Mouse (Mus musculus): ENCODE results near the gene C1s2. TPM values are rescaled to one million over a fixed set of nuclear protein-coding genes. Genes with fewer than 3 reads are reported as not detected.
"Not testable (repeated sequence)": the region's sequence is repeated elsewhere in the genome, so short reads cannot be mapped to it uniquely, and the experiment has no call there.

C1s2 gene
- polyA plus RNA-seq, 1 experiment: 0.29 TPM

DNA sequence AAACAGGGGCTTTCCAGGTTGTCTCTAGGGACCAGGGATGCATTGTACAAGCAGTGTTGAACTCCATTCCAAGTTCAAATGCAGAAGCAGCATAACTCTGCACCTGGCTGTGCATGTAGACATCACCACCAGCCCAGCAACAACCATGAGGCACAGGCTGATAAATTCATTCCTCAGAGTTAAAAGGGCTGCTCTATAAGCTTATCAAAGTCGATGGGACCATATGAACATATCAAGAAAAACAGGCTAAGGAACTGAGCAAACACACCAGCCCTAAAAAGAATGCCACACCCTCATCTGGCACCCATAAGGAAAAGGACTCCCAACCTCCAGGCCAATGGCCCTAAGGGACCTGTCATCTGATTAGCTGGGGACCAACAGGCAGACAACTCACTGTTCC is 10.5 kb upstream of the C1s2 start:
- no peak for TF ChIP-seq CTCF (IDR thresholded peaks at IDR 0.05; ENCODE audit: extremely low read depth, insufficient read depth, low read length)
- no peak for TF ChIP-seq POLR2A (IDR thresholded peaks at IDR 0.05; ENCODE audit: extremely low read depth, insufficient read depth, low read length)
- Histone ChIP-seq H3K27ac (ENCODE audit: insufficient read depth, low read length) (no peak overlapping the region), H3K4me3 (ENCODE audit: insufficient read depth, low read length) (no peak overlapping the region), H3K4me1 (ENCODE audit: control insufficient read depth, insufficient read depth, low read length) (no peaks in the 10 kb centered on the region)

DNA sequence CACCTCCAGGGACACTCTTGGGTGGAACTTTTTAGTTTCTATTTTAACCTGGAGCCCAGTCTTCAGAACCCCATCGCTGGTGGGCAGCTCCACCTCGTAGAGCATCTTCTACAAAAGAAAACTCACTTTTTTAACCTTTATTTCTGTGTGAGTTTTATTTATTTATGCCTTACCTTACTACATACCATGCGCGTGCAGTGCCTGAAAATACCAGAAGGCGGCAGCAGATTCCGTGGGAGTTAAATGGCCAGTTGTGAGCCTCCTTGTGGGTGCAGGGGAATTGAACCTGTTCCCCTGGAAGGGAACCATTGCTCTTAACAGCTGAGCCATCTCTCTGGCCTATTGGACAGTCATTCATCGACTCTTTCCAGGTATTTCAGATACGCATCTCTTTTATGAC is 5.1 kb upstream of the C1s2 start:
- no peak overlapping the region for H3K27ac ChIP-seq (ENCODE audit: insufficient read depth, low read length)
- no peaks in the 10 kb centered on the region for H3K4me1 ChIP-seq (ENCODE audit: control insufficient read depth, insufficient read depth, low read length)
- no peak overlapping the region for H3K4me3 ChIP-seq (ENCODE audit: insufficient read depth, low read length)
- peak; percentile 53 for TF ChIP-seq CTCF (IDR thresholded peaks at IDR 0.05; ENCODE audit: extremely low read depth, insufficient read depth, low read length)
- no peak for TF ChIP-seq POLR2A (IDR thresholded peaks at IDR 0.05; ENCODE audit: extremely low read depth, insufficient read depth, low read length)

- no peak for TF ChIP-seq POLR2A (IDR thresholded peaks at IDR 0.05; ENCODE audit: extremely low read depth, insufficient read depth, low read length)
- TF ChIP-seq CTCF (IDR thresholded peaks at IDR 0.05; ENCODE audit: extremely low read depth, insufficient read depth, low read length): no peak
- Histone ChIP-seq H3K4me3 (ENCODE audit: insufficient read depth, low read length) (no peak overlapping the region), H3K27ac (ENCODE audit: insufficient read depth, low read length) (no peak overlapping the region), H3K4me1 (ENCODE audit: control insufficient read depth, insufficient read depth, low read length) (no peaks in the 10 kb centered on the region)
These were observed 4.2 kb upstream of the C1s2 start for GRCm38 (mm10) chr6:124640041-124640440.

DNA sequence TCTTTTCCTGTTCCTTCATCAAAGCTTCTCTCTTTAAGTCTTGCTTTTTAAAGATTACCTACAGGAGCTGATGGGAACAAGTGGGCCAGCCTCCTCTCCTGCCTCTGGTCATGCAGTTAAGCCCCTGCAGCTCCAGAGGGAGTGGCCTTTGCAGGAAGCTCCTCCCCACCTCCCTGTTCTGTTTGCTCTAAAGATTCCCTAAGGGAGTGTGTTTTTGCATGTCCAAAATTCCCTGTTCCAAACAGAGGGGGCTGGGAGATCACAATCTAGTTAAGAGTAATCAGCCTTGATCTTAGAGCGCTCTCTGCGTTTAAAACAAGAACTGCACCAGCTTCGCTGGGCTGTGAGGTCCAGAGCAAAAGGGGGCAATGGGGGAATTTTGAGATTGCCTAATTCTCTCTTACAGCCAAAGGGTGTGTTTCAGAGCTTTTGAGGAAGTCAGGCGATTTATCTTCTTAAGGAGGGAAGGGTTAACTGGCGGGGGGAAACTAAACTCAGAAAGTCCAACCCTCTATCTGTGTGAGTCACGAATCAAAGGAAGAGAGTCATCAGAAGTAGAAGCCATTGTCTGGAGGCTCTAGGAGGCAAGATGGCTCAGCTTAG is 1.1 kb upstream of the C1s2 start:
- not testable (repeated sequence) for H3K27ac ChIP-seq (ENCODE audit: insufficient read depth, low read length); H3K4me3 ChIP-seq (ENCODE audit: insufficient read depth, low read length); H3K4me1 ChIP-seq (ENCODE audit: control insufficient read depth, insufficient read depth, low read length)

DNA sequence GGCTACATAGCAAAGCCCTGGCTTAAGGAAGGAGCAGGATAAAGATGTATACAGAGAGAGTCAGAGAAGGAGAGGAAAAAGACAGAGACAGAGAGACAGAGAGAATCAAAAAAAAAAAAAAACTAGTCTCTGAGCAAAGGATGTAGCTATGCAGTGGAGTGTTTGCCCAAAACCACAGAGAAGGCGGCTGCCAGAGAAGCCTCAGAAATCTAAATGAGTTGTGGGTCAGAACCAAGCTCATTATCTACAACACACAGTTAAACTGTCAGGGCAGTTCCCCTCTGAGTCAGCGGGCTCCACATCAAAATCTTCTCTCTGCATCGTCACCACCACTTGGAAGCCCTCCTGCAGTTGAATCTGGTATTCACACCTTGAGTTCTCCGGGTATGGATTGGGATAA is 5.1 kb downstream of the C1s2 start:
- H3K4me1 ChIP-seq (ENCODE audit: control insufficient read depth, insufficient read depth, low read length): no peaks in the 10 kb centered on the region
- TF ChIP-seq POLR2A (IDR thresholded peaks at IDR 0.05; ENCODE audit: extremely low read depth, insufficient read depth, low read length) (no peak), CTCF (IDR thresholded peaks at IDR 0.05; ENCODE audit: extremely low read depth, insufficient read depth, low read length) (no peak)
- H3K27ac ChIP-seq (ENCODE audit: insufficient read depth, low read length): no peak overlapping the region
- H3K4me3 ChIP-seq (ENCODE audit: insufficient read depth, low read length): no peak overlapping the region

GRCm38 (mm10) chr6:124626184-124626583 is 9.7 kb downstream of the C1s2 start:
- H3K27ac ChIP-seq (ENCODE audit: insufficient read depth, low read length); H3K4me3 ChIP-seq (ENCODE audit: insufficient read depth, low read length); H3K4me1 ChIP-seq (ENCODE audit: control insufficient read depth, insufficient read depth, low read length): not testable (repeated sequence)

- H3K4me1 ChIP-seq (ENCODE audit: control insufficient read depth, insufficient read depth, low read length): no peaks in the 10 kb centered on the region
- no peak overlapping the region for H3K27ac ChIP-seq (ENCODE audit: insufficient read depth, low read length)
- no peak overlapping the region for H3K4me3 ChIP-seq (ENCODE audit: insufficient read depth, low read length)
- no peak for TF ChIP-seq POLR2A (IDR thresholded peaks at IDR 0.05; ENCODE audit: extremely low read depth, insufficient read depth, low read length)
These were observed 10.3 kb downstream of the C1s2 start for GRCm38 (mm10) chr6:124625612-124626011.

DNA sequence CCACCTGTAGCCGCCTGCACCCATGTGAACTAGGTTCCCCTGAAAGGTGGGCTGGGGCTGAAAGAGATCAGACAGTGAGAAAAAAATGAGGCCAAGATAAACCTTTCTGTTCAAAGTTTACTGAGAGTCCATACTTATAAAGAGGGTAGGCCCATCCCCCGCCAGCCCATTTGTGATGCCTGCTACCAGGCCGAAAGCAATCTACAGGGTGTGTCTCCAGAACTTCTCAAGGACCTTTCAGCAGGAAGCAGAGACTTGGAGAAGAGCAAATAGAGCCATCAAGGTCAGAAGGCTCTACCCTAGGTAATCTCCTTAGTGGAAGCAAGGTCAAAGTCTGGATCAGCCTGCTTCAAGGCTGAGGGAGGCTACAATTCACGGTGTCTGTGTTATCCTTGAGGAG is 33.9 kb downstream of the C1s2 start:
- Histone ChIP-seq H3K4me3 (ENCODE audit: insufficient read depth, low read length) (no peak overlapping the region), H3K4me1 (ENCODE audit: control insufficient read depth, insufficient read depth, low read length) (no peaks in the 10 kb centered on the region), H3K27ac (ENCODE audit: insufficient read depth, low read length) (no peak overlapping the region)
- TF ChIP-seq POLR2A (IDR thresholded peaks at IDR 0.05; ENCODE audit: extremely low read depth, insufficient read depth, low read length): no peak
- TF ChIP-seq CTCF (IDR thresholded peaks at IDR 0.05; ENCODE audit: extremely low read depth, insufficient read depth, low read length): no peak

DNA sequence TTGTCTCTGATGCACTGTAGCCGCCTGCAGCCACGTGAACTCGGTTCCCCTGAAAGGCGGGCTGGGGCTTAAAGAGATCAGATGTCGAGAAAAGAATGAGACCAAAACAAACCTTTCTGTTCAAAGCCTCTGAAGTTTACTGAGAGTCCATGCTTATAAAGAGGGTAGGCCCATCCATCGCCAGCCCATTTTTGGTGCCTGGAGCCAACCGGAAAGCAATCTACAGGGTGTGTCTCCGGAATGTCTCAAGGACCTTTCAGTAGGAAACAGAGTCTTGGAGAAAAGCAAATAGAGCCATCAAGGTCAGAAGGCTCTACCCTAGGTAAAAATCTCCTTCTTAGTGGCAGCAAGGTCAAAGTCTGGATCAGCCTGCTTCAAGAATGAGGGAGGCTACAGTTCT is 42.8 kb downstream of the C1s2 start:
- Histone ChIP-seq H3K27ac (ENCODE audit: insufficient read depth, low read length) (no peak overlapping the region), H3K4me1 (ENCODE audit: control insufficient read depth, insufficient read depth, low read length) (no peaks in the 10 kb centered on the region), H3K4me3 (ENCODE audit: insufficient read depth, low read length) (no peak overlapping the region)
- no peak for TF ChIP-seq CTCF (IDR thresholded peaks at IDR 0.05; ENCODE audit: extremely low read depth, insufficient read depth, low read length)

DNA sequence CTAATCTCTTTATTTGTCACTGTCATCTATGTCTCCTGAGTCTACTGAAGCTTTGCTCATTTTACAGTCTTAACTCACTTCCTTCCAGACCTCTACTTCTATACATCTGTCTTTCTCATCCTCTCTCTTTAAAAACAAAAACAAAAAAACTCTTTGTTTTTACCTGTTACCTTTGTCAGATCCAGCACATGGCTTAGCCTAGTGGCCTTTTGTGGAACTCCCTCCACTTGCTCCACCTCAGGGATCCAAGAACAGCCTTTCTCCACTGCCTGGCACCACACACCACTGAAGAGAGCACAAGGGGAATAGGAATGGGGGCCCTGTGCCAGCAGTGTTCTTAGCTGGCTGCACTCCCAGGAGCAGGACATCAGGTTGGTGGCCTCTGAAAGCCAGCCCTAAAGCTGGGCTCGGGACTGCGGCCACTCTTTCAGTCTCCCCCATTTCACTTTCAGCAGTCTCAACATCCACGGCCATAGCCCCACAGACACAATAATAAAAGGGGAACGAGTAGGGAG is 43.6 kb downstream of the C1s2 start:
- TF ChIP-seq CTCF (IDR thresholded peaks at IDR 0.05; ENCODE audit: extremely low read depth, insufficient read depth, low read length): no peak
- Histone ChIP-seq H3K4me1 (ENCODE audit: control insufficient read depth, insufficient read depth, low read length) (no peaks in the 10 kb centered on the region), H3K4me3 (ENCODE audit: insufficient read depth, low read length) (no peak overlapping the region), H3K27ac (ENCODE audit: insufficient read depth, low read length) (no peak overlapping the region)

DNA sequence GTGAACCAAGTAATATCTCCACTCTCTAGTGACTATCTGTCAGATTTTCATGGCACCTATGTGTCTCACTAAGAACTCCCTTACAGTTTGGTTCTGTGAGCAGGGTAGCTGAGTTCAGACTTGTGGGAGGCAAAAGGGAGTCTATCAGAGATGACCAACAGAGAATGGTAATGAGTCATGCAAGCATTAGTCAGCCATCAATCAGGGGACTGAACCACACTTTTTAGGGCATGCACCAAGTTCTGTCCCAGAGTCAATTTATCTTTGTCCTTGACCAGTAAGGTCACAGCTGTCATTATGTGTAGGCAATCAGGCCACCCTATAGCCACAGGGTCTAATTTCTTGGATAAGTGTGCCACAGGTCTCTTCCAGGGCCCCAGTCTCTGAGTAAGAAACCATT is 47.1 kb downstream of the C1s2 start:
- H3K4me1 ChIP-seq (ENCODE audit: control insufficient read depth, insufficient read depth, low read length): no peaks in the 10 kb centered on the region
- H3K27ac ChIP-seq (ENCODE audit: insufficient read depth, low read length): no peak overlapping the region
- TF ChIP-seq POLR2A (IDR thresholded peaks at IDR 0.05; ENCODE audit: extremely low read depth, insufficient read depth, low read length) (no peak), CTCF (IDR thresholded peaks at IDR 0.05; ENCODE audit: extremely low read depth, insufficient read depth, low read length) (no peak)
- H3K4me3 ChIP-seq (ENCODE audit: insufficient read depth, low read length): no peak overlapping the region
